Mouse (Mus musculus) cerebellum, adult 9-11 months (tissue): ENCODE measurements around the gene Fam110a.
"Not testable (repeated sequence)": the region's sequence is repeated elsewhere in the genome, so short reads cannot be mapped to it uniquely, and the experiment has no call there.

Experiments used
- DNase-seq: peaks from one replicate; pipeline ENCODE4 v3.0.0; 2022

Gene Fam110a

DNA sequence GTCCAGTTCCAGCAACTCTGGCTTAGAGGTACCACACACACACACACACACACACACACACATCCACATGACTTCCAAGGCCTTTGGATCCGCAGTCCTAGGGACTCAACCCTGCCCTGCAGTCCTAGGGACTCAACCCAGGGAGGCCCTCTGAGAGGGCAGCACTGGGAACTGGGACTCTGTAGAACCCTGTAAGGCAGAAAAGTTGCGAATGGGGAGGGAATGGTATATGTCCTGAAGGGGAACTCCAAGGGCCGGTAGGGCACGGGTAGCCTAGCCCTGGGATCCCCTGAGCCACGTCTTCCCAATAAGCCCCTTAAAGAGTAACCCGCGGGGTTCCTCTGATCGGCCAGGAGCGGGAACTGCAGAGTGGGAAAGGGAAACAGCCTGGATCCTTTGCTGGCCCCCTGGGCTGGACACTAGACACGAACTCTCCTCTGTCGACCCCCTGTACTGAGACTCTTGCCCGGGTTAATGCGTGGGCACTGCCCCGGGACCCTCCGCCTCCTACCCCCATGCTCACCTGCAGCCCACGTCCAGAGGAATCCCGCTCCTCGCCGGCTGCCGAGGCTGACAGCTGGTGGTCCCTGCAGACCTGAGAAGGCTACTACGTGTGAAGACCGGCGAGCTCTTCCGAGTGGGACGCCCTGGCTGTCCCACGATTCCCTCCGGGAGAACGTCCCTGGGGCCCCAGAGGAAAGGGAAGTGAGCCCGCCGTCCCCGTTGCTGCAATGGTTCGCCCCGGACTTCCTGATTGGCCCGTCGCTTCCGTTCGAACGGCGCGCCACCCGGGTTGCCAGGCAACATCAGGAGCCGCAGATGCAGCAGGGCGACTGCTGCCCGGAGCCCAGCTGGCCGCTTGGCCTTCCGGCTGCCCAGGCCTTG, at the start of gene Fam110a:
Gene Fam110a (minus strand): TSS at position 750 of the 885 bp plus-strand sequence.
- DNase-seq, result peak; percentile 89

DNA sequence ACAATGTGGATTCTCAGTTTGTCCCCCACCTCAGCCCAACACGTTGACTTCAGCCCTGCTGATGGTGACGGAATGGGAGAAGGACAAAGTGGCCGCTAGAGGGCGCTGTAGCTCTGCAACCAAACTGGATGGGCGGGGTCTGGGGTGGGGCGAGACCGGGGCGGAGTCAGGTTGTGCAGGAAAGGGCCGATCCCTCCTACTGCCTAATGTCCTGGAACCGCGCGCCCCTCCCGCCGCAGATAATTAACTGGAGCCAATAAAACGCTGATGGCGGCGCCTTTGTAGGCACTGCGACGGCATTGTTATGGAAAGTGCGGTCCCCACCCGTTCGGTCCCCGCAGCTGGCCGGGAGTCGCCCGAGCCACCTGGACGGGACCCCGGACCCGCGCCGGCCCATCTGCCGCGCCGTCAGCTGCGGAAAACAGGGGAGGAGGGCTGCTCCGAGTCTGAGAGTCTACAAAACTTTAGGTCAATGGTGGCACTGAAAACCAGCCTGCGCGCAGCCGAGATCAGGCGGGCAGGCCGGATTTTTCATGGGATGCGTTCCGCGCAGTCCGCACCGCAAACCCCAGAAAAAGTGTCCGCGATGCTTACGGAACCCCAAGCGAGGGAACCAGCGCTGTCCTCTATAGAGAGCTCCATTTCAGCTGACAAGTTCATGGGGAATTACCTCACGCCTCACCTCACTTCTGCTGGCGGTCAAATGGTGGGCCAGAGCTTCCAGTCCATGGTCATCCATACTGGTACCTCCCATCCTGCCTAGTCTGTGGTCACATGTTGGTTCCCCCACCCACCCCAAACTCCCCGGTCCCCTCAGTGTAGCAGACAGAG, 49.4 kb upstream of the Fam110a start:
- DNase-seq, result peak; percentile 84

DNA sequence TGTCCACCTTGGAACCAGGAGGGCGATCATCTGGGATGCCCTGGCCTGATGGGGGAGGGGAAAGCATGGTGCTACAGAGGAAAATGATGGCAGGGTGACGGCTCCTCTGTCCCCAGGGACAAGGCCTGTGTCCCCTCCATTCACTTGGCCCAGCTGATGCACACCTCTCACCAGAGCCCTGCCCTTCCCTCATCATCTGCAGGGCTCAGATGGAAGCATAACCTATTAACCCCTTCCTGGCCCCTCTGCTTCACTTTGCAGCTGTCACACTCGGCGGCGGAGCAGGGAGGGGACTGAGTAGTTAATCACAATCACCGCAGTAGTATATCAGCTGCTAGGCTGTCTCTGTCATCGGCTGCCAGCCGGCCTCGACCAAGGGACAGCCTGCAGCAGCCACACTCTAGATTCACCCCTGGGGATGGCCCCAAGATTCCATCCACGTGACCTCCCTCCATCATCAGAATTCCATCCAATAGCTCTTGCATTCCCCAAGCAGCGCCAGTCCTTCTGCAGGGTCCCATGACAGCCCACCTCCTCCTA, 44.9 kb upstream of the Fam110a start:
- no peak for DNase-seq

DNA sequence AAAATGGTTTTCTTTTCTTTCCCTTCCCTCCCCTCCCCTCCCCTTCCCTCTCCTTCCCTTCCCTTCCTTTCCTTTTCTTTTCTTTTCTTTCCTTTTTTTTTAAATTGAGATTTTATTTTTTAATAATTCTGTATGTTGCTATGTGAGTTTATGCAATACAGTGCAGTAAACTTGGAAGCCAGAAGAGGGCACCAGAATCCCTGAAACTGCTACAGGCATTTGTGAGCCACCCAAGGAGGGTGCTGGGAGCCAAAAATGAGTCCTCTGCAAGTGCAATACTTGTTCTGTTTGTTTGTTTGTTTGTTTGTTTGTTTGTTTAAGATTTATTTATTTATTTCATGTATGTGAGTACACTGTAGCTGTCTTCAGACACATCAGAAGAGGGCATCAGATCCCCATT, 42.0 kb upstream of the Fam110a start:
- DNase-seq, result no peak

DNA sequence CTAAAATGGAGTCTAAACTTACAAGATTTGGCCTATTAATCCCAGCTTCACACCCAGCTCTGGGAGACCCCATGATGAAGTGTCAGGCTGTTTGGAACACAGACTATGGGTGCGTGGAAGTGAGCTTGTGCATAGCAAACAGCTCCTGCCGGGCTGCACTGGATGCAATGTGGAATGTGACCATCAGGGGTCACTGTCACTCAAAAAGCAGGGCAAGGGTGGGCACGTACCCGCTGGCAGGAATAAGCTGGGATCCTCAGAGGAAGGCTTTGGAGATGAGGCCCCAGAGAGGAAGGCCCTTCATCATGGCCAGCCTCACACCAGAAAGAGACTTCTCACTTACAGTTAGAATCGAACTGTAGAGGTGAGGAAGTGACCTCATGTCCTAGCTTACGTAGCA, 40.2 kb upstream of the Fam110a start:
- DNase-seq, result no peak

DNA sequence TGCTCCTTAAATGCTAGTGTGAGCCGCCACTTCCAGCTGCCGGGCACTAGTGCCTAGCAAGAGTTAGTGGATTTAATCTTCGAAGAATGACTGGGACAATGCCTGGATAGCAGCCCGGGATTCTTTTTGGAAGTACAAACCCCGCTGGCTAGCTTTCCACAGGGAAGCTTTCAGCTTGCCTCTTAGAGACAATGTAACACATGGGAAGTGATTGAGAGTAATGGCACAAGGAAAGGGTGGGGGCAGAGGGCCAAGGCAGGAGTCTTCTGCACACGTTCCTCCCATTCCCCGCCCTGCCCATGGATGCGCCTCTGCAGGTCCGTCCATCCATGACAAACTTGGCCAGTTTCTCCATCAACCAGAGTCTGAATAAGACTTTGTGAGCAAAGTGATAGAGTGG, 36.6 kb upstream of the Fam110a start:
- no peak for DNase-seq

DNA sequence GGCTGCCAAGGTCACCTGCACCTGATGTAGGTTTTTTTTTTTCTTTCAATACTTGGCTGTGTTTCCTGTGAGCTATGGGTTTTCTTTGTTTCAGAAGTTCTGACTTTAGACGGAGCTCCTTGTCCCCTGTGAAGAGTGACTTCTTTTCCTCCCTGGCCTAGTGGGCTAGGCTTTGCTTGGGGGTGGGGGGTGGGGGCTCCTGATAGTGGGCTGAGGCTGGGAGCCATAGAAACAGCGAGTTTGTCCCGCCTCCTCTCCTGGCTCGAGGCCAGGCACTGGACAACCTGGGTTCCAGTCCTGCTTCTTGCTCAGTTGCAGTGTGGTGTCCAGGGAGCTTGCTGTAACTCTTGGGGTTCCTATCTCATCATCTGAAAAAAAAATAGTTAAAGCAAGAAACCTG, 36.0 kb upstream of the Fam110a start:
- DNase-seq, result no peak

DNA sequence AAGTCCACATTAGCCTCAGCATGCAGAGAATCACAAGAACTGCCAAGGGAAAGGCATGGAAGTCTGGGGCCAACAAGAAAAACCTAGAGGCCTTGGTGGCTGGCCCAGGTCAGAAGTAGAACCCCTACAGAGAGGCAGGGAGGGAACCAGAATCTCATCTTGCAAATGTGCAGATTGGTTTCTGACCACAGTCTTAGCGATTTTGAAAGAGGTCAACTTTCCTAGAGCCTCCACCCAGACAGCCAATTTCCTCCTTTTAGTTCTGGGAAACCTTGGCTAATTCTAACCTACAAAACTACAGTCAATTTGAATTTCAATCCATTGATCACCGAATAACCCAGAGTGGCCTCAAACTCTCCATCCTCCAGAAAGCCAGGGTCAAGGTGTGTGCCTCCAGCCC, 32.7 kb upstream of the Fam110a start:
- DNase-seq, result no peak

DNA sequence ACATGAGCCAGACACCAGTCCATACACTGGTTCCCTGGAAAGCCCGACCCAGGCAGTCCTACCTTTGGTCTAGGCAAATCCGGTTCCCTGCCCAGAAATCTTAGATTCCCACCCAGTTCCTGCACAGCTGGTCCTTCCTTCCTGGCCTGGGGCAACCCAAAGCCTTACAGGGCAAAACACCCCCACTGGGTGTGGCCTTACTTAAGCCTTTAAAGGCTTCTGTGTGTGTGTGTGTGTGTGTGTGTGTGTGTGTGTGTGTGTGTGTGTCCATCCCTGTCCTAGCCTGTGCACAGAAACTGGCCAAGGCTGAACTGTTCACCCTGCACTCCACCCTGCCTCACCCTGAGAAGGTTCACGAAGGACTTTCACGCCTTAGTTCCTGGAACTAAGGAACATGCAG, 32.2 kb upstream of the Fam110a start:
- no peak for DNase-seq

DNA sequence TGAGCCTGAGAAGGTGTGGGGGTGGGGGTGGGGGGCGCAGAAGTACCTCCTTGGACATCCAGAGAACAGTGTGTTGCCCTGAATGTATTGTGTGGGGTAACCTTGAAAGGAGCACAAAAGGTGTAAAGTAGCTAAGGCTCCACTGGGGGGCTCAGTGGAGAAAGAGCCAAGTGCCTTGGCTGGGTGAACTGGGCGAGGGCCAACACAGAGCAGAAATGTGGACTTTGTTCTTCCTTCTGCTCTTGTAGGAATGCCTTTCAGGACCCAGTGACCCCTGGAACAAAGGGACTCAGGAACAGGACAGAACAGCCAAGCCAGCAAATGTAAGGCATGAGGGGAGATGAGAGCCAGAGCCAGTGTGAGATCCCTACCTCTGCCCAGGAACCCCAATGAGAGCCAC, 31.7 kb upstream of the Fam110a start:
- DNase-seq, result no peak

DNA sequence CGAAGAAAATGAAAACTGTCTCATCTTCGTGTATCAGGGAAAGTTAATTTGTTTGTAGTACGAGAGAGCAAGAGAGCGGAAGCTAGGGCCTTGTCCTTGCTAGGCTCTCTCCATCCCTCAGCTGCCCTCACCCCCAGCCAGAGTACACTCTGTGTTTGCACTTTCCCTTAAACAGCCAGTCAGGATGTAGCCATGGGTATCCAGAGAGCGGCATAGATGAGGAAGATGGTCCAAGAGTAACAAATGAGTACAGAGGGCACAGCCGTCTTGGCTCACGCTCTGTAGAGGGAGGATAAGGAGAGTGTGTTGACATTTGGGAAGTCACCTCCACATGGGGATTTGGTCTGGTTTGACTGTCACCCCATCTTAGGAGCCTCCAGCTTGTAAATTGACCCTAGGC, 30.6 kb upstream of the Fam110a start:
- no peak for DNase-seq

DNA sequence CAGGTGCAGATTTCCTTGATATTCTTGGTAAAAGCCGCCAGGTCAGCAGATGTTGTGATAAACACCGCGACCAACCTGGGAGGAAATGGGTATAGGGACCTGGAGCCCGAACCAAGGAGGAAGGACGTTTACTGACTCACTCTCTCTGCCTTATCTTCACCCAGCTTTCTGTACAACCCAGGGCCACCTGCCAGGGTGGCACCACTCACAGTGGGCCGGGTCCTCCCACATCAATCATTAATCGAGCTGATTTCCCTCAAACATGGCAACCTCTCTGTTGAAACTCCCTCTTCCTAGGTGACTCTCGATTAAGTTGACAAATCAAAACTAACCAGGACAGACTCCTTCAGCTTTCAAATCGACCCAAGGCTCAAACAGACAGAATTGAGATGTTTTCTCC, 30.2 kb upstream of the Fam110a start:
- no peak for DNase-seq

DNA sequence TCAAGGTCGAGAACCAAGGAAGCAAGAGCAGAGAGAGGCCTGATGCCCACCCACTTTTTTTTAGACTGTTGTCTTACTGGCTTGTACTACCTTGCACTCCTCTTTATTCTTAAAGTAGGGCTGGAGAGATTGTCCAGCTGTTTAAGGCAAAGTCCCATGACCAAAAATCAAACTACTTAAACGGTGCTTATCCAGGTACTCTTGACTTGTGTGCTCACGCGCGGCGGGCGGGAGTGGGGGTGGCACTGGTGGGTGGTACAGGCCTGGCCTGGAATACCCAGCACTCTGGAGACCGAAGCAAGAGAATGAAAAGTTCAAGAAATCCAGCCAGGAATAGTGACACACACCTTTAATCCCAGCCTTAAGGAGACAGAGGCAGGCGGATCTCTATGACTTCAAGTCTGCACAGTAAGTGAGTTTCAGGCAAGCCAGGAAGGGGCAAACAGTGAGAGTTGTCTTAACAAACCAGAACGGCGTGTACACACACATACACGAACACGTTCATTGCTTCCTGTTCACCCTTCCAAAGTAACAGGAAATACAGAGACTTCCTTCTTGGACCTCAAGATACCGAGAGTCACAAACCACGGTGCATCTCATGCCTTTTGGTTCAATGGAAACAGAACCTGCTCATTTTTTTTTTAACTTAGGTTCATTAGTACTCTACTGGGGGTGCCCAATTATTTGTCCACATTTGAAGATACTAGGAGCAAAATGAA, 29.2 kb upstream of the Fam110a start:
- no peak for DNase-seq

DNA sequence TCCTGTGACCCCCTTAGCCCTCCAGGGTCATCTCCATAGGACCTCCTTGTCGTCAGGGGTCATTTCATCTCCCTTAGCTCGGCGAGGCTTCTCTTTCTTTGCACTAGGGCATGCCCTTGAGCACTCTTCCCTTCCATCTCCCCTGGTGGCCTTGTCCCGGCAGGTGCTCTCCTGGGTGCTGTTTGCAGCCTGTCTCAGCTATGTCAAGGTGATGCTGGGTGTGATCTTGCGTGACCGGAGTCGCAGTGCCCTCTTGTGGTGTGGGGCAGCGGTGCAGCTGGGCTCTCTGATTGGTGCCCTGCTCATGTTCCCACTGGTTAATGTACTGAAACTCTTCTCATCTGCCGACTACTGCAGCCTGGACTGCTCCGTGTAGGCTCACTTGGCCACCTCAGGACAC, 27.8 kb upstream of the Fam110a start:
- DNase-seq, result no peak

DNA sequence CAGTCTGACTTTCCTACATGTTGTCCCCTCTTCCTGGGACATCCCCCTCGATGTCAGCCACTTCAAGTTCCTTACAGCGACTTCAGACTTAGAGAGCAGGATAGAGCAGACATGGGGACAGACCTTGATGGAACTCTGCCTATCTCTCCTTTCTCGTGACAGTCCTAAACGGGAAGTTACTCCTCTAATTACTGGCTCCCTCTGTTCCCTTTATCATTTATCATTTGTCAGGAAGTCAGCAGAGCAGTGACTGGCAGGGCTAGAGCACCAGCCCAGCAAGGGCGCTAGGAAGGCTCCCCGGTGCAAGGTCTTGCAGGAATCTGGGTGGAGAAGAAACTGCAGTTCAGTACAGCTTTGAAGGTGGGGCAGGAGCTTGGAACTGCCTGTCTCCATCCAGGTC, 22.5 kb upstream of the Fam110a start:
- no peak for DNase-seq

DNA sequence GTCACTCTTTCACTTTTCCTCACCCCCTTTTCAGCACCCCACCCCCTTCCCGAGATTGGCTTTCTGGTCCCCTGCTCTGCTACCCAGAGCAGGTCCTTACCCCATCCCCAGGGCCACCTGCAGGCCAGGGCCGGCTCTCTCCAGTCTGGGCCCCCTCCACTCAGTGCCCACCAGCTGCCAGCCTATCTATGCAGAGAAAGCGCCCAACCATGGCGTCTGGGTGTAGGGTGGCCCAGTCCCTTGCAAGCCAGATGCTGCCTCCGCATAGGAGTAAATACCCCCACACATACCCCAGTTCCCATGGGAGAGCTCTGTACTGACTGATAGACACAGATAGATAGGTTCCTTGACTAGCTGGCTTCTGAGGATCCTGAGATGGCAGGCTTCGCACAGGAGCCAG, 20.7 kb upstream of the Fam110a start:
- DNase-seq, result no peak

DNA sequence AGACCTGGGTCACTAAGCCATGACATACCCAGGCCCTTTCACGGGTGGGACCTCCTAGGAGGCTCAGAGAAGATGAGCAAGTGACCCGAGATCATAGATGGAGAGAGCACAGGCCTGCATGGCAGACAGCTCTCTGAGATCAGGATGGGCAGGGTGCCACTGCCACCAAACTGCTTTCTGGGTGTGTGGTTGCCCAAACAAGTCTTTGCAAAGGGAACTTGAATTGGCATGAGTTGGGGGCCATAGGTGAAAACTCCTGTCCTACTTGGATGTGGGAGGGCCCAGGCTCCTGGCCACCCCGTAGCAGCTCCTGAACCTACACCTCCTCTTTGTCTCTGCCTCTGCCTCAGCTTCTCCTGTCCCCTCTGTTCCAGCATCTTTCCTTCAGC, 20.3 kb upstream of the Fam110a start:
- DNase-seq, result no peak

DNA sequence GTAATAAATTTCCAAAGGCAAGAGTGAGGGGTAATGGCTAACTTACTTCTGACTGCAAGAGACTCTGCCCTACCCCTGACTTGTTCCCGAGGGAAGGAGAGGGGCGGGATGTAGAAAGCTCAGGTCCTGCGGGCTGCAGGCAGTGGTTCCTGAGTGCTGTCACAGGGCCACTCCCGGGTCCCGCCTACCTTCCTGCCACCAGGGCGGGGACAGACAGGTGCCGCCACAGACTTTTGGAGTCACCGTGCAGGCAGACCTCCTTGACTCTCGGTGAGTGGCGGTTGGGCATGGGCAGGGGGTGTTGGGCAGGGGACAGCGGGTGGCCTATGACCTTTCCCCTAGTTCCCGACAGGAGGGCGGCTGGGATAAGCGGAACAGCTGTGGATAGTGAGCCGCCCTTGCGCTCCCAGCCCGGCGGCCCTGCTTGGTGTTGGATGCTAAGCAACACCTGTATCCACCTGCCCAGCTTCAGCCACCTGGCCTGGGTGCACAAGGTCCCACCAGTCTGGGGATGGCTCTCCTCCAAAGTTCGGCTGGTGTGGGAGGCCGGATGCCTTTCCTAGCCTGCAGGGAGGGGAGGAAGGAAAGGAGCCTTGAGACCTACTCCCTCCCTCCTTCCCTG, 19.8 kb upstream of the Fam110a start:
- no peak for DNase-seq

DNA sequence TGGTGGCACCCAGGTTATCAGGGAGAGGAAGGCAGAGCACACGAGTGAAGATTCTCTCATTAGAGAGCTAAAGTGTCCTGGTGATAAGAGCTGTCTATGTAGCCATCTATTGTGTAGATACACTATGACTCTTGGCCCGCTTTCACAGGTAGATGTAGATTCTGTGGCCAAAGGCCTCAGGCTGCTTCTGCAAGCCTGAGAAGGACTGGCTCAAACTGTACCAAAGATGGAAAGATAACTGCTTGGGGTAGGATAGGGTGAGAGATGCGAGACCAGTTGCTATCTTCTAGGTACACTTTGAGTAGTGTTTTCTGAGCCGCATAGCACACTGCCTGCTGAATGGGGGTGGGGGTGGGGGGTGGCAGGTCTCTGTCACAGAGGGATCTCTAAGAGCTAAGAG, 18.9 kb upstream of the Fam110a start:
- no peak for DNase-seq

DNA sequence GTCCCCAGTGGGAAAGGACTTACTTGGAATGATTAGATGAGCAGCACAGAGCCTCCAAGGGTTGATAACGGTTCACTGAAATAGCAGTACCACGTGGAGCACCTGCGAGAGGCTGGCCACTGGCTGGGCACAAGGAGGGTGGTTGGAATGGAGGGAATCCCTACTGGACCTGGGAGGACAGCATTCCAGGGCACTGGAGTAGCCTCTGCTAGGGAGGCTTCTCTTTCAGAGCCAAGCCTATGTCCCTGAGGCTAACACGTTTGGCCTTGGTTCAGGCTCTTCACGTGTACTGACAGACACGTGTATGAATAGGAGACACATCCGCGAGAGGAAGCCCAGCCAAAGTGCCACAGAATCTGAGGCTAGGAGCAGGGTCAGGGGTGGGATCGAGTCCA, 18.5 kb upstream of the Fam110a start:
- no peak for DNase-seq

DNA sequence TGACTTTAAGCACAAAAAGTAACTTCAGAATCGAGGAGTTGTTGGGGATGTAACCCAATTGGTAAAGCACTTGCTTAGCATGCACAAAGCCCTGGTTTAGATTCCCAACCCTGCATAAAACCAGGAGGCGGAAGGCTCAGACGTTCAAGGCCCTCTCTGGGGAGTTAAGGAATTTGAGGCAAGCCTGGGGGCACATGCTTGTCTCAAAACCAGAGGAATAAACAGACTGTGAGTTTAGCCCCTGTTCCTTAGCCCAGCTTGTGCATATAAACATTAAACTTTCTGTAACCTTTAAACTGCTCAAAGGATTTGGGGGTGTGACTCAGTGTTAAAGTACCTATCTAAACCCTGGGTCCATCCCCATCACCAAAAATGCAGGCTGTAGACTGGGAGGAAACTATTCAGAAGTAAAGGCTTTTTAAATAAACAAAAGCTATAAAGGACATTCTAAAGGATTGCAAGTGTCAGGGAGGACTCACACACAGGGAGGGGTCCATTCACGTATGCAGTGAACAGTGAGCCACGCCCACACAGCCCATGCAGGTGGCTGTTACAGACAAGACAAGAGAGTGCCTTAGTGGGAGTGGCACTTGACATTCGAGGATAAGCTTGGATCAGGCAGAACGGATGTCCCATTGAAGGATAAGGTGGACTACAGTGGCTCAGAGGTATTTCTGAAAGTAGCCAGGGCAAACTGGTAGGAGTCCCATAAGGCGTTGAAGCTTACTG, 17.9 kb upstream of the Fam110a start:
- no peak for DNase-seq

DNA sequence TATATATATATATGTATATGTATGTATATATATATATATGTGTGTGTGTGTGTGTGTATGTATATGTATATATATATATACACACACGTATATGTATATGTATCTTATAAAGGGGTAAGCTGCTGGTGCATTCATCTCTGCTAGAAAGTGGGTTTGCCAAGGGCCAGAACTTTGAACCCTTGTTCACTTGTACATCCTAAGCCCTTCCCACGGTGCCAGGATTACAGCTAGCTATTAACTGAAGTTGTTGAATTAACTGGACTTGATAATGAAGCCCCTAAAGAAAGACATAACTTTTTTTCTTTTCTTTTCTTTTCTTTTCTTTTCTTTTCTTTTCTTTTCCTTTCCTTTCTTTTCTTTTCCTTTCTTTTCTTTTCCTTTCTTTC, 17.2 kb upstream of the Fam110a start:
- DNase-seq, result not testable (repeated sequence)
